Mouse (Mus musculus): ENCODE measurements around the gene Pex14.

DNA sequence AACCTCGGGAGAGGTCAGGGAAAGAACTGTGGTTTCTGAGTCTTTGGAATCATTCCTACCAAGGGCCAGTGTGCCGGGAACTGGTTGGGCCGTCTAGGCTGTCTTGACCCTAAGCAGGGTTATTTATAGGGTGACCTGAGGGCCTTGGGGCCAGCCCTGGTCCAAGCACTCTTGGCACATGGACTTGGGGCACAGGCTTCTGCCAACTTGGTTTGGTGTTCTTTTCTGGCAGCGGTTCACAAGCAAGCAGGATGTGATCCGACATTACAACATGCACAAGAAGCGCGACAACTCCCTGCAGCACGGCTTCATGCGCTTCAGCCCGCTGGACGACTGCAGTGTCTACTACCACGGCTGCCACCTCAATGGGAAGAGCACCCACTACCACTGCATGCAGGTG, 162.9 kb downstream of the Pex14 start:
- no peak for TF ChIP-seq POLR2A (IDR thresholded peaks at IDR 0.05; ENCODE audit: low read depth, low read length)
- no peak for TF ChIP-seq CTCF (IDR thresholded peaks at IDR 0.05; ENCODE audit: extremely low read depth, insufficient read length, insufficient replicate concordance, low read depth, low read length)
